Mouse (Mus musculus): ENCODE results near the gene Hist1h2bk.

DNA sequence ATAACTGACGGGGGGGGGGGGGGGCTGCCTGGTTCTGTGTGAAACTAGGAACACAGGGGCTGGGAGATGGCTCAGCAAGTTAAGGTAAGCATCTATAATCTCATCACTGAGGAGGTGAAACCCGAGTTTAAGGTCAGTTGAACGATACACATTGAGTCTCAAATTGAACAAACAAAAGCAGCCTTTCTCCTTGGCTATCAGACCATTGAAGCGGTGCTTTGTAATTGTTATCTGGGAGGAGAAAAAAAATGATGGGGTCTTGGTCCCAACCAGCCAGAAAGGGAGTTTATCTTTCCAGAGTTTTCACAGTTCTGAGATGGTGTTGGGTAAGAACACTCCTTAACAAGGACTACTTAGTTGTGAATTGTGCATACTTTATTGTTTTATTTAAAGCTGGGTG lies 37.8 kb upstream of the Hist1h2bk start:
- no peak for TF ChIP-seq CTCF (IDR thresholded peaks at IDR 0.05; ENCODE audit: extremely low read depth, insufficient read depth, insufficient read length, insufficient replicate concordance)
- TF ChIP-seq POLR2A (IDR thresholded peaks at IDR 0.05; ENCODE audit: low read depth, low read length) = no peak

All from spleen, adult 2 months (tissue).